Mouse (Mus musculus) bone marrow macrophage, adult 2 months (primary cell): Measurements from ENCODE around the gene Crat.

Source experiments
- CTCF ChIP-seq: IDR thresholded peaks from 2 replicates; pipeline ENCODE4 v1.5.1; 2012; ENCODE audit warnings: low read depth, mild to moderate bottlenecking, low read length, moderate library complexity
- POLR2A ChIP-seq: IDR thresholded peaks from 2 replicates; pipeline ENCODE4 v1.6.1; 2012; ENCODE audit warnings: mild to moderate bottlenecking, low read depth, low read length, borderline replicate concordance

GRCm38 (mm10) chr2:30435326-30436155 lies 19.9 kb upstream of the Crat start:
- TF ChIP-seq POLR2A: no peak
- peak; percentile 61; the same call in 1 of the 2 replicates for TF ChIP-seq CTCF
